Mouse (Mus musculus) forebrain, embryonic 11.5 days (tissue): Measurements from ENCODE around the gene Cptp. TPM values are rescaled to one million over a fixed set of nuclear protein-coding genes. Genes with fewer than 3 reads are reported as not detected.

ENCODE experiments used
- ATAC-seq: fragments of 200-750 bp; cut with Nextera tagmentation; replicated peaks from 2 replicates; pipeline ENCODE4 v1.8.0; 2017; ENCODE audit warnings: moderate TSS enrichment; ENCODE audit not compliant: low FRiP score
- DNase-seq: peaks from one replicate; pipeline ENCODE4 v3.0.0-alpha.2; 2017; ENCODE audit warnings: low spot score
- H3K27ac ChIP-seq: fragments of 300-500 bp; sonication (generic); 2 replicates; pipeline ENCODE4 v1.5.1; 2014; ENCODE audit warnings: low read depth, low read length
- H3K27me3 ChIP-seq: fragments of 300-500 bp; sonication (generic); 2 replicates; pipeline ENCODE4 v1.6.1; 2014; ENCODE audit warnings: mild to moderate bottlenecking, low read length, mixed read lengths; ENCODE audit not compliant: control insufficient read depth, insufficient read depth
- H3K36me3 ChIP-seq: fragments of 300-500 bp; sonication (generic); 2 replicates; pipeline ENCODE4 v1.6.1; 2014; ENCODE audit warnings: mild to moderate bottlenecking, low read length, moderate library complexity, mixed read lengths; ENCODE audit not compliant: control insufficient read depth, insufficient read depth
- H3K4me1 ChIP-seq: fragments of 300-500 bp; sonication (generic); replicated peaks from 2 replicates; pipeline ENCODE4 v1.6.1; 2014; ENCODE audit warnings: low read length, mixed read lengths; ENCODE audit not compliant: control insufficient read depth, insufficient read depth
- H3K4me2 ChIP-seq: fragments of 300-500 bp; sonication (generic); 2 replicates; pipeline ENCODE4 v1.6.1; 2014; ENCODE audit warnings: low read depth, mild to moderate bottlenecking, low read length, moderate library complexity, mixed read lengths; ENCODE audit not compliant: severe bottlenecking
- H3K4me3 ChIP-seq: fragments of 300-500 bp; sonication (generic); 2 replicates; pipeline ENCODE4 v1.5.1; 2014; ENCODE audit warnings: low read depth, low read length
- H3K9ac ChIP-seq: fragments of 300-500 bp; sonication (generic); 2 replicates; pipeline ENCODE4 v1.6.1; 2014; ENCODE audit warnings: low read length
- H3K9me3 ChIP-seq: fragments of 300-500 bp; sonication (generic); 2 replicates; pipeline ENCODE4 v1.6.1; 2016; ENCODE audit warnings: low read length, mixed read lengths; ENCODE audit not compliant: control insufficient read depth
- WGBS: fragments of 180-500 bp; shearing (Covaris S2); extraction: QIAGEN DNeasy Blood & Tissue Kit; methylation state at CpG from one replicate; pipeline ENCODE4 v1.1.7; 2014; 5-methylcytosine and 5-hydroxymethylcytosine counted together
- polyA plus RNA-seq: library from polyadenylated mRNA; unstranded; fragments of >200 nt; fragmentation: Nextera tagmentation; extraction: Ambion mirVana; gene quantifications from 2 replicates; pipeline ENCODE4 v1.2.1, GENCODE M21; 2014

The Cptp gene
- polyA plus RNA-seq, 1 experiment from 2014 or later = 22.3 TPM

DNA sequence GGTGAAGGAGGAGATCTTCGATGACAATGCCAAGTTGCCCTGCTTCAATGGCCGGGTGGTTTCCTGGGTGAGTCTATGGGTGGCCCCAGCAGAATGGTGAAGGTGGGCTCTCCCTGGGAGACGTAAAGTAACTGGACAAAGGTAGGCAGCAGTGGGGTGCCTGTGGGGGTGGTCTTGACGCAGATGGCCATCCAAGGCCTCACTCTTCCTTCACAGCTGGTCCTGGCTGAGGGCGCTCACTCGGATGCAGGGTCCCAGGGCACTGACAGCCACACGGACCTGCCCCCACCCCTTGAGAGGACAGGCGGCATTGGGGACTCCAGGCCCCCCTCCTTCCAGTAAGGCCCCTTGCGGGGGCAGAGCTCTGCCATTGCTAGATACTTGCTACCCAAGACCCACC, 15.8 kb downstream of the Cptp start:
- no peak overlapping the region for H3K4me2 ChIP-seq
- peaks cover 7% of the 10 kb centered on the region; the same call in 1 of the 2 replicates for H3K4me1 ChIP-seq
- no peaks in the 10 kb centered on the region for H3K9me3 ChIP-seq
- 92% methylated on average over 9 of the region's 9 CpGs for WGBS
- H3K27me3 ChIP-seq = no peaks in the 10 kb centered on the region
- H3K27ac ChIP-seq = no peak overlapping the region
- no peak overlapping the region for H3K9ac ChIP-seq
- H3K4me3 ChIP-seq = no peak overlapping the region
- peaks cover 4% of the 10 kb centered on the region; the same call in 1 of the 2 replicates for H3K36me3 ChIP-seq
- ATAC-seq = no peak
- no peak for DNase-seq

DNA sequence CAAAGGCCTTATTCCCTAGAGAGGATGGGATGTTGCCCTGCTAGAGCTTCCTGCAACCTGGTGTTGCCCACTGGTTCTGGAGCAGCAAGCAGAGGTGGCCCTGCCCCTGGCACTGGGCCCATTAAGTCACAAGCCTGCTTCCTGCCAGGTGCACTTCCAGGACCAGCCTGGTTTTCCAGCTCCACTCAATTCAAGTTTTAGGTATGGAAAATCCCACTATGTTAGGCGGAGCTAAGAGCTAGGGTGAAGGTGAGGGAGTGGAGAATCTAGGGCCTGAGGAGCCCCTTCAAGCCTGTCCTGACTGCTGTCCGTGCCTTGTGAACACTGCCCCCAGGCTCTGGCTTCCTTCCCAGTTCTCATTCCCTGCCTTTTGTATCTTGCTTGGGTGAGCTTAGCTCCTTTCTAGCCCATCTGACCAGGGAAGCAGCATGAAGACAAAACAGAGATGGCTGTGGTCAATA, 17.3 kb downstream of the Cptp start:
- peaks cover 9% of the 10 kb centered on the region; the same call in 1 of the 2 replicates for H3K4me1 ChIP-seq
- H3K4me3 ChIP-seq = no peak overlapping the region
- no peak overlapping the region for H3K27ac ChIP-seq
- no peak for ATAC-seq
- no peaks in the 10 kb centered on the region for H3K9me3 ChIP-seq
- no peak overlapping the region for H3K4me2 ChIP-seq
- no peak for DNase-seq
- H3K36me3 ChIP-seq = peaks cover 4% of the 10 kb centered on the region; the same call in 1 of the 2 replicates
- 80% methylated on average over 2 of the region's 2 CpGs for WGBS
- no peaks in the 10 kb centered on the region for H3K27me3 ChIP-seq
- H3K9ac ChIP-seq = no peak overlapping the region

DNA sequence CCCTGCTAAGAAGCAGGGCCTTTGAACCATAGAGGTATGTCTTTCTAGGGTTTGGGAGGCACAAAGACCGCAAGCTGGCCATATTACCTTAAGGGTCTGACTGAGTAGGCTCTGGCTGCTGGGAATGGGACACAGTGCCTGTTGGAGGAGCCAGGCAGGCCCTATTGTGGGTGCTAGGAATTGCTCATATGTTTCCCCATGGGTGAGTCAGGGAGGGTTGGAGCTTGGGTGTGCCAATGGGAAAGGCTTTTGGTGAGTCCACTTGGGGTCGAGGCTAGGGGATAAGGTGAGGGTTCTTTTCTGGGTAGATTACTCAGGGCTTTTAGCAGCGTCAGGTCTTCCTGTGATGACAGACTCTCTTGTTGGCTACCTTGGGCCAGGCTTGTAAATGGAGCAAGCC, 17.9 kb downstream of the Cptp start:
- 87% methylated on average over 3 of the region's 3 CpGs for WGBS
- H3K4me3 ChIP-seq = no peak overlapping the region
- no peak for ATAC-seq
- no peak for DNase-seq
- no peak overlapping the region for H3K4me2 ChIP-seq
- H3K27ac ChIP-seq = no peak overlapping the region
- H3K9ac ChIP-seq = no peak overlapping the region
- no peaks in the 10 kb centered on the region for H3K27me3 ChIP-seq
- H3K36me3 ChIP-seq = no peaks in the 10 kb centered on the region; the same call in 1 of the 2 replicates
- no peaks in the 10 kb centered on the region for H3K9me3 ChIP-seq
- H3K4me1 ChIP-seq = peaks cover 10% of the 10 kb centered on the region; the same call in 1 of the 2 replicates

DNA sequence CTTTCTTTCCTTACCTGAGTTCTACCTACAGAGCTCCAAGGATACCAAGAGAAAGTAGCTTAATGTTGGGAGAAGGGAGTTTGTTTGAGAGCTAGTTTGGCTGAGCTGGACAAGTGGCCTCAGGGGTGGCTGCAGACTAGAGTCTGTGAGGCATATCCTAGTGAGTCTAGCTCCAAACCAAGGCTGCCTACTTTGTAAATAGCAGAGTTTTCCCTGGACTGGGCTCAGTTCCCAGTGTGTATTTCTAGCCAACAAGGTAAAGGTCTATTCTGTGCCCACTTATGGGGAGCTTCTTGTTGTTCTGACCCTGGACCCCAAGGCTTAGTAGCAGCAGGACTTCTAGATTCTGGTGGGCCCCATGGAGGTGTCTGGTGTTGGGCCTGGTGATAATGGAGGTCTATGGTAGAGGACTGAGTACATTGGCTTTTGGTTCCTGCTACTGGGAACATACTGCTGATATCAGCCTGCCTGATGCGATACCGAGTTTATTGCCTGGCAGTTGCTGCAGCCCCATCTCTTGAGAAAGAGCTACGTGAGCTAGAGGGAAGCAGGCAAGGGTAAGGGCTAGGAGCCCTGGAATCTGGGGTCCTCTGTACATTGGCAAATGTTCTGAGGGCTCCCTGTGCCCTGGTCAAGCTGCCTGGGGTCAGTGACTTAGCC, 19.3 kb downstream of the Cptp start:
- no peaks in the 10 kb centered on the region; the same call in 1 of the 2 replicates for H3K36me3 ChIP-seq
- ATAC-seq (no peak), DNase-seq (no peak)
- peaks cover 10% of the 10 kb centered on the region; the same call in 1 of the 2 replicates for H3K4me1 ChIP-seq
- H3K27me3 ChIP-seq = no peaks in the 10 kb centered on the region
- H3K9me3 ChIP-seq = no peaks in the 10 kb centered on the region
- WGBS = 97% methylated on average over 3 of the region's 3 CpGs
- no peak overlapping the region for H3K4me3 ChIP-seq
- H3K27ac ChIP-seq = no peak overlapping the region
- H3K9ac ChIP-seq = no peak overlapping the region
- no peak overlapping the region for H3K4me2 ChIP-seq

DNA sequence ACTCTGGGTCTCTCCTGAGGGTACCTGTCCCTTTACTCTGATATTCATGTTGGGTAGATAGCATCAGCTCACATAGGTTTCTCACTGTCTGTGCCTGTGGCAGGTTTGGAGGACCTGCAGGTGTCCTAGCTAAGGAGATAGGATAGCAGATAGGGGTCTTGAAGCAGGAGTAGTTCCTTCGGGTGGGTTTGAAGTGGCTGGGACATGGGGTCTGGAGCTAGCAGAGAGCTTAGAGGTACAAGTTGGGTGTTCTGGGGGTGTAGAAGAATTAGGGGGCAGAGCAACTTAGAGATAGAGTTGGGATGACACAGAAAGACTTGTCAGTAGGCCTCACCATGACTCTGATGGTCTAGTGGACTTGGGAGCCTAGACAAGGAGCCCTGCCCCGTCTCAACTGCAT, 19.8 kb downstream of the Cptp start:
- DNase-seq (no peak), ATAC-seq (no peak)
- Histone ChIP-seq H3K4me2 (no peak overlapping the region), H3K4me3 (no peak overlapping the region), H3K27ac (no peak overlapping the region), H3K9me3 (no peaks in the 10 kb centered on the region), H3K36me3 (no peaks in the 10 kb centered on the region; the same call in 1 of the 2 replicates), H3K27me3 (no peaks in the 10 kb centered on the region), H3K4me1 (peaks cover 10% of the 10 kb centered on the region; the same call in 1 of the 2 replicates), H3K9ac (no peak overlapping the region)
- WGBS = 82% methylated on average over 2 of the region's 2 CpGs

DNA sequence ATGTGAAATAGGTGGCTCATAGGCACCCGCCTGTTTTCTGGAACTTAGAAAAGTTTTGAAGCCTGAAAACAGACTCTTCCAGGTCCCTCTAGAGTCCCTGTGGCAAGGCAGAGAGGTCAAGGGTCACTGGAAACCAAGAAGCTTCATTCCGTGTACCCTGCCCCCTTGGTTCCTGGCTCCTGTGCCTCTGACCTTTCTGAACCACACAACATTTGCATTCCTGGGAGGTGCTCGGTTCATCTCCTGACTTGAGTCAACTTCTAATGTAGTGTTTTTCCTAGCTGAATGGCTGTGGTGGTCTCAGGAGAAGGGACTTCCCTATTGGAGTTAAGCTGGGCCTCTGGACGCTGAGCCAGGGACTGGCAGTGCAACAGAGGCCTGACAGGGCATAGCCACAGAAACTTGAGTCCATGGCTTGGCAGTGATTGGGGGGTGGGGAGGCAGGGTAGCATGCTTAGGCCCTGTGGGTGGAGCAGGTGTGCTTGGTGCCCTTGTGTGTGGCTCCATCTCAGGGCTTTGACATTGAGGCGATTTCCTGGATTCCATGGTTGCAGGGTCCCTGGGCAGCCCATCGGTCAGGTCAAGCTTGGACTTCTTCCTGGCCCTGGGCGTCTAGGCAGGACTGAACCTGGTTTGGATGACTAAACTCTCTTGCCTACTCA, 20.7 kb downstream of the Cptp start:
- ATAC-seq = no peak

DNA sequence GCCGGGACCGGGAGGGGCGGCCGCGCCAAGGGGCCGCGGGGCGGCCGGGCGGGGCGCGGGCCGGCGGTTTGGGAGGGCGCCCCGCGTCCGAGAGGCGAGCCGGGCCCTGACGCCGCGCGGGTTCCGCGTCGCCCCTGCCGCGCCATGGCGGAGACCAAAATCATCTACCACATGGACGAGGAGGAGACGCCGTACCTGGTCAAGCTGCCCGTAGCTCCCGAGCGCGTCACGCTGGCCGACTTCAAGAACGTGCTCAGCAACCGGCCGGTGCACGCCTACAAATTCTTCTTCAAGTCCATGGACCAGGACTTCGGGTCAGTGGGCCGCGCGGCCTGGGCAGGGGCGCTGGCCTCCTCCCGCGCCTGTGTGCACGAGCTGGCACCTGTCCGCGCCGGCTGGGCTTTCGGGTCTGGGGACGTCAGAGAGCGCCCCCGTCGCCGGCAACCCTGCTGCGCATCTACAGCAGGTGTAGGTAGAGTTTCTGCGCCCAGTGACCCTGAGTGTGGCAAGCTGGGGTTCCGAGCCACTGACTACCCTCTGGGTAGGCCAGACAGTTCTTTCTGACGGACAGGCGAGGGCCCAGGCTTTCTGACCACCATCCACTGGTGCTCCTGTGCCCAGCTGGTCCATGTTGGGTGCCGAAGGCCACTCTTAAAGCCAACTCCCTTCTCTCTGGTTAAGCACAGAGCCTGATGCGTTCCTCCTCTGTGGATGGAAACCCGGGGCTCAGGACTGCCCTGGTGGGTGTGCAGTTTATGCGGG, 21.5 kb downstream of the Cptp start:
- peak; percentile 37 for ATAC-seq
- WGBS = 1% methylated on average over 61 of the region's 69 CpGs

More for the DNA sequence above, 20.7 kb downstream of the Cptp start:
- no peaks in the 10 kb centered on the region for H3K9me3 ChIP-seq
- H3K4me2 ChIP-seq = peak overlapping the region; percentile 89
- H3K36me3 ChIP-seq = no peaks in the 10 kb centered on the region; the same call in 1 of the 2 replicates
- peaks cover 10% of the 10 kb centered on the region; the same call in 1 of the 2 replicates for H3K4me1 ChIP-seq
- DNase-seq = no peak
- peak overlapping the region; percentile 88 for H3K9ac ChIP-seq
- H3K4me3 ChIP-seq = peak overlapping the region; percentile 93
- no peaks in the 10 kb centered on the region for H3K27me3 ChIP-seq
- WGBS = 58% methylated on average over 7 of the region's 7 CpGs
- no peak overlapping the region for H3K27ac ChIP-seq

DNA sequence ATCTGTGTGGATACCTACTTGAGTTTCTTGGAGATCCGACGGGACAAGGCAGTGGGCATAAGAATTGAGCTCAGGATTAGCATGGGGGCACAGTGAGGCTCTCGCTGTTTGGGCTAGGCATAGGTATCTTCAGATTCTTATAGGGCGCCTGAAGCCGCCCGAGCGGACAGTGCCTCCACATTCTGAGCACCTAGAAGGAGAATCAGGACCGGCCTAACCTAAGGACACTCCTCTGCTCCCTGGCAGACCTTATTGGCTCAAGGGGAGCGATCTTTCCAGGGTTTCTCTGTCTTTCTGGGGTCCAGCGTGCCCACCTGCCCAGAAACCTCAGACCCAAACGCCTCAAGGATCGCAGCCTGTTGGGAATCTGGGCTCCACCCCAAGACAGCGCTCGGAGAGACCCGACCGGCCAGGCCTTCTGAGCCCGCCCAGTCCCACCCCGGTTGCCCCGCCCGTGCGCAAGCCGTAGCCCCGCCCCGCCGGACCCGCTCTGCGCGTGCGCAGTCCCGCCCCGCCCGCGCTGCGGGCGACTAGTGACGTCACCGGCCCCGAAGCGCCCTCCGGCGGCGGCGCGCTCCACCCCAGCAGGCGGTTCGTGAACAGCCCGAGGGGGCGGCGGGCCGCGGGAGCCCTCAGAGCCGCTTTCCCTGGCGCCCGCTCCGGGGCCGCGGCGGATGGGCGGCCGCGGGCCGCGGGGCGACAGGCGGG, 22.2 kb downstream of the Cptp start, which contains the start of gene Dvl1:
Gene Dvl1 (plus strand): TSS at position 532 of the 708 bp plus-strand sequence.
- Histone ChIP-seq H3K27me3 (no peaks in the 10 kb centered on the region), H3K4me3 (peak within 1 kb of the TSS; percentile 93), H3K4me1 (peaks cover 10% of the 10 kb centered on the region; the same call in 1 of the 2 replicates), H3K4me2 (peak within 1 kb of the TSS; percentile 89), H3K27ac (peak within 1 kb of the TSS; percentile 12; the same call in 1 of the 2 replicates), H3K9ac (peak within 1 kb of the TSS; percentile 88), H3K9me3 (no peaks in the 10 kb centered on the region), H3K36me3 (no peaks in the 10 kb centered on the region)
- 2% methylated on average over 63 of the region's 65 CpGs for WGBS
- ATAC-seq (peak; percentile 94), DNase-seq (peak; percentile 98)

More for the DNA sequence above, 21.5 kb downstream of the Cptp start:
- Histone ChIP-seq H3K4me2 (peak overlapping the region; percentile 89), H3K9me3 (no peaks in the 10 kb centered on the region), H3K4me1 (peaks cover 10% of the 10 kb centered on the region; the same call in 1 of the 2 replicates), H3K27me3 (no peaks in the 10 kb centered on the region), H3K36me3 (no peaks in the 10 kb centered on the region), H3K4me3 (peak overlapping the region; percentile 93), H3K27ac (peak overlapping the region; percentile 12; the same call in 1 of the 2 replicates), H3K9ac (peak overlapping the region; percentile 88)
- DNase-seq = peak; percentile 72
